Mouse (Mus musculus) neural tube, embryonic 11.5 days (tissue): ENCODE measurements around the gene Khk. TPM values are rescaled to one million over a fixed set of nuclear protein-coding genes. Genes with fewer than 3 reads are reported as not detected.
A peak's percentile ranks its signal among the peaks of the same experiment; 100 is the strongest.

Experiments
- ATAC-seq: fragments of 200-750 bp; cut with Nextera tagmentation; 2 replicates; pipeline ENCODE4 v1.8.0; 2017; ENCODE audit warnings: moderate number of reproducible peaks, mild to moderate bottlenecking, moderate TSS enrichment, moderate library complexity; ENCODE audit not compliant: insufficient read depth, low FRiP score, low TSS enrichment
- DNase-seq: peaks from one replicate; pipeline ENCODE4 v3.0.0-alpha.2; 2015; ENCODE audit warnings: low spot score
- H3K27ac ChIP-seq: fragments of 300-500 bp; sonication (generic); 2 replicates; pipeline ENCODE4 v1.5.1; 2014; ENCODE audit warnings: low read depth, mild to moderate bottlenecking, low read length
- H3K27me3 ChIP-seq: fragments of 300-500 bp; sonication (generic); 2 replicates; pipeline ENCODE4 v1.6.1; 2014; ENCODE audit warnings: mild to moderate bottlenecking, low read length, mixed read lengths; ENCODE audit not compliant: control insufficient read depth, insufficient read depth
- H3K36me3 ChIP-seq: fragments of 300-500 bp; sonication (generic); 2 replicates; pipeline ENCODE4 v1.6.1; 2014; ENCODE audit warnings: mild to moderate bottlenecking, low read length, moderate library complexity, mixed read lengths; ENCODE audit not compliant: control insufficient read depth, insufficient read depth
- H3K4me1 ChIP-seq: fragments of 300-500 bp; sonication (generic); 2 replicates; pipeline ENCODE4 v1.6.1; 2014; ENCODE audit warnings: low read length, mixed read lengths; ENCODE audit not compliant: control insufficient read depth, insufficient read depth
- H3K4me2 ChIP-seq: fragments of 300-500 bp; sonication (generic); 2 replicates; pipeline ENCODE4 v1.6.1; 2014; ENCODE audit warnings: low read depth, mild to moderate bottlenecking, moderate library complexity
- H3K4me3 ChIP-seq: fragments of 300-500 bp; sonication (generic); 2 replicates; pipeline ENCODE4 v1.5.1; 2014; ENCODE audit warnings: low read depth, low read length
- H3K9ac ChIP-seq: fragments of 300-500 bp; sonication (generic); 2 replicates; pipeline ENCODE4 v1.6.1; 2014; ENCODE audit warnings: mild to moderate bottlenecking, low read length
- H3K9me3 ChIP-seq: fragments of 300-500 bp; sonication (generic); 2 replicates; pipeline ENCODE4 v1.6.1; 2016; ENCODE audit warnings: low read length; ENCODE audit not compliant: control insufficient read depth
- WGBS: fragments of 180-500 bp; shearing (Covaris S2); extraction: QIAGEN DNeasy Blood & Tissue Kit; methylation state at CpG from one replicate; pipeline ENCODE4 v1.1.7; 2014; 5-methylcytosine and 5-hydroxymethylcytosine counted together
- polyA plus RNA-seq: library from polyadenylated mRNA; unstranded; fragments of >200 nt; fragmentation: Nextera tagmentation; extraction: Ambion mirVana; gene quantifications from 2 replicates; pipeline ENCODE4 v1.2.1, GENCODE M21; 2014

Gene Khk
- polyA plus RNA-seq, 1 experiment from 2014 or later: 9.6 TPM

GRCm38 (mm10) chr5:30915456-30915855, 5.8 kb upstream of the Khk start:
- Histone ChIP-seq H3K27ac (no peak overlapping the region; the same call in 1 of the 2 replicates), H3K4me2 (peak overlapping the region; percentile 52), H3K36me3 (peaks cover 4% of the 10 kb centered on the region; the same call in 1 of the 2 replicates), H3K9ac (0 out of 2 replicates have a peak overlapping the region, but pooled peaks have one; percentile 30), H3K4me1 (peaks cover 15% of the 10 kb centered on the region), H3K4me3 (peak overlapping the region; percentile 33; the same call in 1 of the 2 replicates), H3K27me3 (no peaks in the 10 kb centered on the region), H3K9me3 (no peaks in the 10 kb centered on the region)
- DNase-seq (no peak), ATAC-seq (peak; percentile 54)
- WGBS: 73% methylated on average over 9 of the region's 9 CpGs

DNA sequence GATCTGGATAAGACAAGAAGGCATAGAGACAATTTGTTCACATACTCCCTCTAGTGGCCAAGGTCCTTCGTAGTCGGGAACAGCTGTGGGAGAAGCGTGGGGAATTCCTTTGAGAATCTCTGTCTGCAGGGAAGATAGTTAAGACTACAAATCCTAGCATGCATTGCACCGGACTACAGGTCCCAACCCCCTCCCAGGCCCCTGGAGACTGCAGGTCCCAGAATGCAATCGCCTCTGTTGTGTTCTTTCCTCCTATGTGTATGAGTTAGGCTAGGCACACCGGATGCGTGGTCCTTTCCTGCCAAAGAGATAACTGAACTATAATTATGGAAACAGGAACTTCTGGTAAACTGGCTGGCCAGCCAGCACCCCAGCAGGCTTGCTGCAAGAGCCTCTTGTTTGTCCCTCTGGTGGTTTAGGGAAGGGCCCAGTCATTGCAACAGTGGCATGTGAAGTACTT, 5.2 kb upstream of the Khk start:
- 8% methylated on average over 7 of the region's 7 CpGs for WGBS
- Histone ChIP-seq H3K27me3 (no peaks in the 10 kb centered on the region), H3K27ac (no peak overlapping the region), H3K9me3 (no peaks in the 10 kb centered on the region), H3K36me3 (peaks cover 4% of the 10 kb centered on the region; the same call in 1 of the 2 replicates), H3K4me3 (0 out of 2 replicates have a peak overlapping the region, but pooled peaks have one; percentile 33), H3K9ac (no peak overlapping the region), H3K4me1 (peaks cover 15% of the 10 kb centered on the region), H3K4me2 (peak overlapping the region; percentile 23)
- ATAC-seq: peak; percentile 85
- peak; percentile 86 for DNase-seq

GRCm38 (mm10) chr5:30916841-30917240, 4.4 kb upstream of the Khk start:
- H3K4me1 ChIP-seq: peaks cover 18% of the 10 kb centered on the region
- no peaks in the 10 kb centered on the region for H3K9me3 ChIP-seq
- no peak overlapping the region for H3K27ac ChIP-seq
- H3K4me2 ChIP-seq: no peak overlapping the region
- DNase-seq (no peak), ATAC-seq (no peak)
- H3K9ac ChIP-seq: no peak overlapping the region
- H3K4me3 ChIP-seq: no peak overlapping the region
- 93% methylated on average over 9 of the region's 9 CpGs for WGBS
- H3K36me3 ChIP-seq: peaks cover 4% of the 10 kb centered on the region; the same call in 1 of the 2 replicates
- H3K27me3 ChIP-seq: no peaks in the 10 kb centered on the region

DNA sequence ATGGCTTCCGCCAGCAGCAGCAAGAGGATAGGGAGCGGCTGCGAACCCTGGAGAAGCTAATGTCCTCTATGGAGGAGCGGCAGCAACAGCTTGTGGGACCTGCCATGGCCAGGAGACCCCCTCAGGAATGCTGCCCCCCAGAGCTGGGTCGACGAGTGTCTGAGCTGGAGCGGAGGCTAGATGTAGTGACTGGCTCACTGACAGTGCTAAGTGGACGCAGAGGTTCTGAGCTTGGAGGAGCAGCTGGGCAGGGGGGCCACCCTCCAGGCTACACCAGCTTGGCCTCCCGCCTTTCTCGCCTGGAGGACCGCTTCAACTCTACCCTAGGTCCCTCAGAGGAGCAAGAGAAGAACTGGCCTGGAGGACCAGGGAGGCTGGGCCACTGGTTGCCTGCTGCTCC, 3.9 kb upstream of the Khk start:
- Histone ChIP-seq H3K9ac (no peak overlapping the region), H3K27ac (no peak overlapping the region), H3K4me3 (no peak overlapping the region), H3K4me1 (peaks cover 22% of the 10 kb centered on the region), H3K4me2 (no peak overlapping the region), H3K36me3 (peaks cover 4% of the 10 kb centered on the region; the same call in 1 of the 2 replicates), H3K27me3 (no peaks in the 10 kb centered on the region), H3K9me3 (no peaks in the 10 kb centered on the region)
- 87% methylated on average over 11 of the region's 11 CpGs for WGBS
- no peak for ATAC-seq
- no peak for DNase-seq

DNA sequence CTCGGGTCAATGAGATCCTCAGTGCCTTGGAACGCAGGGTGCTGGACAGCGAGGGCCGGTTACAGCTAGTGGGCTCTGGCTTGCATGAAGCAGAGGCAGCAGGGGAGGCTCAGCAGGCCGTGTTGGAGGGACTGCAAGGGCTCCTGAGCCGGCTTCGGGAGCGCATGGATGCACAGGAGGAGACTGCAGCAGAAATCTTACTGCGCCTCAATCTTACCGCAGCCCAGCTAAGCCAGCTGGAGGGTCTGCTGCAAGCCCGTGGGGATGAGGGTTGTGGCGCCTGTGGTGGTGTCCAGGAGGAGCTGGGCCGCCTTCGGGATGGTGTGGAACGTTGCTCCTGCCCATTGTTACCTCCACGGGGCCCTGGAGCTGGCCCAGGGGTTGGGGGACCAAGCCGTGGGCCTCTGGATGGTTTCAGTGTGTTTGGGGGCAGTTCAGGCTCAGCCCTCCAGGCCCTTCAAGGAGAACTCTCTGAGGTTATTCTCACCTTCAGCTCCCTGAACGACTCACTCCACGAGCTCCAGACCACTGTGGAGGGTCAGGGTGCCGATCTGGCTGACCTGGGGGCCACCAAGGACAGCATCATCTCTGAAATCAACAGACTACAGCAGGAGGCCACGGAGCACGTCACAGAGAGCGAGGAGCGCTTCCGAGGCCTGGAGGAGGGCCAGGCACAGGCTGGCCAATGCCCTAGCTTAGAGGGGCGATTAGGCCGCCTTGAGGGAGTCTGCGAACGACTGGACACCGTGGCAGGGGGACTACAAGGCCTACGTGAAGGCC, 3.1 kb upstream of the Khk start:
- H3K9ac ChIP-seq: no peak overlapping the region
- no peaks in the 10 kb centered on the region for H3K9me3 ChIP-seq
- ATAC-seq (no peak), DNase-seq (no peak)
- no peaks in the 10 kb centered on the region for H3K27me3 ChIP-seq
- 87% methylated on average over 31 of the region's 31 CpGs for WGBS
- H3K4me3 ChIP-seq: no peak overlapping the region
- H3K36me3 ChIP-seq: peaks cover 4% of the 10 kb centered on the region; the same call in 1 of the 2 replicates
- H3K27ac ChIP-seq: no peak overlapping the region
- peaks cover 17% of the 10 kb centered on the region for H3K4me1 ChIP-seq
- H3K4me2 ChIP-seq: no peak overlapping the region

DNA sequence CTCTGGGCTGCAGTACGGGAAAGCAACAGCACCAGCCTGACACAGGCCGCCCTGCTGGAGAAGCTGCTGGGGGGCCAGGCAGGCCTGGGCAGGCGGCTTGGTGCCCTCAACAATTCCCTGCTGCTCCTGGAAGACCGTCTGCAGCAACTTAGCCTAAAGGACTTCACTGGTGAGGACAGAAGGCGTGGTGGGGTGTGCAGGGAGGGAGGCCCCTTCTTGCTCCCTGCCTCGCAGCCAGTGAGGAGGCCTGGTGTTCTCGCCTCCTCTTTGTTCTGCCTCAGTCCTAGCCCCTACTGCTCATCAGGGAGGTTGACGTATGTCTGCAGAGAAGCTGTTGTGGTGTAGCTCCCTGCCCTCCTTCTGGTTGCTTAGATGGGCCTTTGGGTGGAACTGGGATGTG, 2.5 kb upstream of the Khk start:
- no peak for DNase-seq
- H3K36me3 ChIP-seq: peaks cover 4% of the 10 kb centered on the region; the same call in 1 of the 2 replicates
- no peak overlapping the region for H3K4me2 ChIP-seq
- no peak for ATAC-seq
- H3K4me3 ChIP-seq: no peak overlapping the region
- peaks cover 17% of the 10 kb centered on the region for H3K4me1 ChIP-seq
- no peak overlapping the region for H3K27ac ChIP-seq
- no peaks in the 10 kb centered on the region for H3K9me3 ChIP-seq
- H3K27me3 ChIP-seq: no peaks in the 10 kb centered on the region
- 81% methylated on average over 8 of the region's 8 CpGs for WGBS
- H3K9ac ChIP-seq: no peak overlapping the region

- no peaks in the 10 kb centered on the region for H3K27me3 ChIP-seq
- DNase-seq: no peak
- no peak overlapping the region for H3K27ac ChIP-seq
- ATAC-seq: no peak
- no peaks in the 10 kb centered on the region for H3K9me3 ChIP-seq
- no peak overlapping the region for H3K4me2 ChIP-seq
- H3K9ac ChIP-seq: no peak overlapping the region
- 65% methylated on average over 11 of the region's 11 CpGs for WGBS
- H3K4me1 ChIP-seq: peaks cover 10% of the 10 kb centered on the region
- H3K36me3 ChIP-seq: peaks cover 4% of the 10 kb centered on the region; the same call in 1 of the 2 replicates
- H3K4me3 ChIP-seq: no peak overlapping the region
Measured at GRCm38 (mm10) chr5:30919831-30920614, 1.2 kb upstream of the Khk start.

DNA sequence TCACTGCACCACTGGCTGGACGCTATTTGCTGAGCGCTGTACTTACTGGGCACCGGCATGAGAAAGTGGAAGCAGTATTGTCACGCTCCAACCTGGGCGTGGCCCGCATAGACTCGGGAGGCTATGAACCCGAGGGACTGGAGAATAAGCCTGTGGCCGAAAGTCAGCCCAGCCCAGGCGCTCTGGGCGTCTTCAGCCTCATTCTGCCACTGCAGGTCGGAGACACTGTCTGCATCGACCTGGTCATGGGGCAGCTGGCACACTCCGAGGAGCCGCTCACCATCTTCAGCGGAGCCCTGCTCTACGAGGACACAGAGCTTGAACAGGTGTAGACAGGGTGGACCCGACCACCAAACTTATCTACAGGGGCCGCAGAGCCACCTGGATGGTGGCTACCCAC, 610 bp upstream of the Khk start:
- H3K4me3 ChIP-seq: no peak overlapping the region
- H3K4me1 ChIP-seq: peaks cover 8% of the 10 kb centered on the region
- no peaks in the 10 kb centered on the region for H3K9me3 ChIP-seq
- no peak overlapping the region for H3K27ac ChIP-seq
- ATAC-seq (no peak), DNase-seq (no peak)
- no peak overlapping the region for H3K9ac ChIP-seq
- no peaks in the 10 kb centered on the region for H3K27me3 ChIP-seq
- peaks cover 4% of the 10 kb centered on the region; the same call in 1 of the 2 replicates for H3K36me3 ChIP-seq
- 57% methylated on average over 19 of the region's 19 CpGs for WGBS
- 0 out of 2 replicates have a peak overlapping the region, but pooled peaks have one; percentile 82 for H3K4me2 ChIP-seq
